Mouse (Mus musculus): ENCODE data around the gene B3galt6. TPM values are rescaled to one million over a fixed set of nuclear protein-coding genes. Genes with fewer than 3 reads are reported as not detected.

Gene B3galt6
- polyA plus RNA-seq, 1 experiment from 2014 or later: 18.8 TPM

- Histone ChIP-seq H3K36me3 (ENCODE audit: control insufficient read depth, insufficient read depth, low read length) (peaks cover 33% of the 10 kb centered on the region), H3K4me2 (no peak overlapping the region), H3K4me3 (ENCODE audit: low read depth, low read length) (no peak overlapping the region), H3K9ac (ENCODE audit: low read length) (no peak overlapping the region), H3K9me3 (ENCODE audit: control insufficient read depth, low read length) (no peaks in the 10 kb centered on the region), H3K4me1 (ENCODE audit: control insufficient read depth, insufficient read depth, low read length) (no peaks in the 10 kb centered on the region), H3K27ac (ENCODE audit: low read depth, low read length) (no peak overlapping the region), H3K27me3 (ENCODE audit: control insufficient read depth, insufficient read depth, low read length) (no peaks in the 10 kb centered on the region)
- DNase-seq (ENCODE audit: low spot score, missing footprints): no peak
- no peak for ATAC-seq (ENCODE audit: low FRiP score)
- 95% methylated on average over 4 of the region's 4 CpGs for WGBS
These were observed 15.9 kb upstream of the B3galt6 start for GRCm38 (mm10) chr4:156008369-156008768.

GRCm38 (mm10) chr4:156004109-156004508, 11.7 kb upstream of the B3galt6 start:
- 91% methylated on average over 3 of the region's 3 CpGs for WGBS
- H3K4me3 ChIP-seq (ENCODE audit: low read depth, low read length): no peak overlapping the region
- no peak overlapping the region for H3K27ac ChIP-seq (ENCODE audit: low read depth, low read length)
- H3K36me3 ChIP-seq (ENCODE audit: control insufficient read depth, insufficient read depth, low read length): peaks cover 42% of the 10 kb centered on the region
- no peak for DNase-seq (ENCODE audit: low spot score, missing footprints)
- H3K9ac ChIP-seq (ENCODE audit: low read length): no peak overlapping the region
- no peaks in the 10 kb centered on the region for H3K9me3 ChIP-seq (ENCODE audit: control insufficient read depth, low read length)
- H3K27me3 ChIP-seq (ENCODE audit: control insufficient read depth, insufficient read depth, low read length): no peaks in the 10 kb centered on the region
- H3K4me1 ChIP-seq (ENCODE audit: control insufficient read depth, insufficient read depth, low read length): no peaks in the 10 kb centered on the region
- no peak for ATAC-seq (ENCODE audit: low FRiP score)
- H3K4me2 ChIP-seq: no peak overlapping the region

DNA sequence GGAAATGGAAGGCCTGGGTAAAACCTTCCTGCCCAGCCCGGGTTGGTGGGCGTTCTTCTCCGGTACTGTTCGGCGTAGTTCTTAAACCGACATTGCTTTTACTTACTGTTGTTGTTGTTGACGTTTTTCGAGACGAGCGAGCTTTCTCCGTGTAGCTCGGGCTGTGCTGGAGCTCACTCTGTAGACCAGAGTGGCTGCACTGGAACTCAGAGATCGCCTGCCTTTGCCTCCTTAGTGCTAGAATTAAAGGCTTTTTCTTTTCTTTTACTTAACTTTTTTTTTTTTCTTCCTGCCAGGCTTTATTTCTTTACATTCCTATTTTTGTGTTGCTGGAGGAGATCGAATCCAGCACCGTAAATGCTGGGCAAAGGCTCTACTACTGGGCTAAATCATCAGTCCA, 1.2 kb upstream of the B3galt6 start:
- Histone ChIP-seq H3K9ac (ENCODE audit: low read length) (peak overlapping the region; percentile 90), H3K27me3 (ENCODE audit: control insufficient read depth, insufficient read depth, low read length) (no peaks in the 10 kb centered on the region), H3K4me1 (ENCODE audit: control insufficient read depth, insufficient read depth, low read length) (peaks cover 22% of the 10 kb centered on the region), H3K9me3 (ENCODE audit: control insufficient read depth, low read length) (no peaks in the 10 kb centered on the region), H3K27ac (ENCODE audit: low read depth, low read length) (peak overlapping the region; percentile 83; the same call in 1 of the 2 replicates), H3K36me3 (ENCODE audit: control insufficient read depth, insufficient read depth, low read length) (peaks cover 6% of the 10 kb centered on the region), H3K4me2 (peak overlapping the region; percentile 74), H3K4me3 (ENCODE audit: low read depth, low read length) (peak overlapping the region; percentile 90)
- ATAC-seq (ENCODE audit: low FRiP score) (no peak), DNase-seq (ENCODE audit: low spot score, missing footprints) (no peak)
- 5% methylated on average over 15 of the region's 15 CpGs for WGBS

GRCm38 (mm10) chr4:155992906-155993547, 578 bp upstream of the B3galt6 start:
- ATAC-seq (ENCODE audit: low FRiP score) (peak; percentile 87), DNase-seq (ENCODE audit: low spot score, missing footprints) (peak; percentile 100)
- Histone ChIP-seq H3K27ac (ENCODE audit: low read depth, low read length) (peak overlapping the region; percentile 83), H3K4me3 (ENCODE audit: low read depth, low read length) (peak overlapping the region; percentile 90), H3K27me3 (ENCODE audit: control insufficient read depth, insufficient read depth, low read length) (no peaks in the 10 kb centered on the region), H3K9me3 (ENCODE audit: control insufficient read depth, low read length) (no peaks in the 10 kb centered on the region), H3K4me1 (ENCODE audit: control insufficient read depth, insufficient read depth, low read length) (peaks cover 22% of the 10 kb centered on the region), H3K9ac (ENCODE audit: low read length) (peak overlapping the region; percentile 90), H3K4me2 (peak overlapping the region; percentile 74), H3K36me3 (ENCODE audit: control insufficient read depth, insufficient read depth, low read length) (peaks cover 6% of the 10 kb centered on the region)
- WGBS: under 1% methylated on average over 70 of the region's 70 CpGs

- Histone ChIP-seq H3K9ac (ENCODE audit: low read length) (peak overlapping the region; percentile 79), H3K4me1 (ENCODE audit: control insufficient read depth, insufficient read depth, low read length) (peaks cover 22% of the 10 kb centered on the region), H3K9me3 (ENCODE audit: control insufficient read depth, low read length) (no peaks in the 10 kb centered on the region), H3K27me3 (ENCODE audit: control insufficient read depth, insufficient read depth, low read length) (no peaks in the 10 kb centered on the region), H3K27ac (ENCODE audit: low read depth, low read length) (peak overlapping the region; percentile 82), H3K36me3 (ENCODE audit: control insufficient read depth, insufficient read depth, low read length) (peaks cover 2% of the 10 kb centered on the region), H3K4me3 (ENCODE audit: low read depth, low read length) (peak overlapping the region; percentile 90), H3K4me2 (peak overlapping the region; percentile 95)
- 27% methylated on average over 37 of the region's 37 CpGs for WGBS
- no peak for DNase-seq (ENCODE audit: low spot score, missing footprints)
- ATAC-seq (ENCODE audit: low FRiP score): peak; percentile 18
These were observed 580 bp downstream of the B3galt6 start for GRCm38 (mm10) chr4:155991908-155992230.

DNA sequence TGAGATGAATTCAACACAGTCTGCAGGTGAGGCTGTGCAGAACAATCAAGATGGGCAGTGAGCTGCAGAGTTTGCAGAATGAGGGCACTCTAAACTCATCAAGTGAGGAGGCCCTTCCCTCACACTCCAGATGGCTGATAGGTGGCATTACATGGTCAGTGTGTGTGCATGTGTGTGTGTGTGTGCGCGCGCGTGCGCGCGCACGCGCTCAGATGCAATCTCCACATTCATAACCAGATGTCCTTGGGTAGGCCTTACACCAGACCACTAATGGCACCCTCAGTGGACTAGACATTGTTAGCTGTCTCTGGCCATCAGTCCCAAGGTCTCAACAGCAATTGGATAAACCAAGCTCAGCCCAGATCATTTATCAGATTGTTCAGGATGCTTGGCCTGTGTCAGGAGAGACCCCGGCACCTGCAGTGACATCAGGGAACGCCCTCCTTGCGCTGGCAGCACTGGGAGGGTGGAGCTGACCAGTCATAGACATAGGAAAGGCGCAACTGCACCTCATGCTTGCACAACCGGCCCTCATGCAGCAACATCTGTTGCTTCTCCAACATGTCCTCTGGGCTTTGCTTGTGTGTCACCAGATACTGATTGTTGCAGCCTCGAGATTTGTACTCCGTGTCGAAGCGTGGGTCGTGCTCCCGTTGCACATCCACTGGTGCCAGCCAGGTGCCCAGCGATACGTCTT, 1.1 kb downstream of the B3galt6 start:
- peak overlapping the region; percentile 95 for H3K4me2 ChIP-seq
- no peak for ATAC-seq (ENCODE audit: low FRiP score)
- WGBS: 85% methylated on average over 22 of the region's 22 CpGs

GRCm38 (mm10) chr4:155983788-155984187, 8.7 kb downstream of the B3galt6 start:
- H3K36me3 ChIP-seq (ENCODE audit: control insufficient read depth, insufficient read depth, low read length): no peaks in the 10 kb centered on the region
- no peak overlapping the region for H3K4me3 ChIP-seq (ENCODE audit: low read depth, low read length)
- 17% methylated on average over 2 of the region's 2 CpGs for WGBS
- no peak for ATAC-seq (ENCODE audit: low FRiP score)
- 0 out of 2 replicates have a peak overlapping the region, but pooled peaks have one; percentile 4 for H3K4me2 ChIP-seq
- H3K9me3 ChIP-seq (ENCODE audit: control insufficient read depth, low read length): no peaks in the 10 kb centered on the region
- no peak overlapping the region for H3K9ac ChIP-seq (ENCODE audit: low read length)
- peaks cover 2% of the 10 kb centered on the region; the same call in 1 of the 2 replicates for H3K4me1 ChIP-seq (ENCODE audit: control insufficient read depth, insufficient read depth, low read length)
- DNase-seq (ENCODE audit: low spot score, missing footprints): peak; percentile 80
- no peaks in the 10 kb centered on the region for H3K27me3 ChIP-seq (ENCODE audit: control insufficient read depth, insufficient read depth, low read length)
- no peak overlapping the region for H3K27ac ChIP-seq (ENCODE audit: low read depth, low read length)

More for the DNA sequence above, 1.1 kb downstream of the B3galt6 start:
- H3K36me3 ChIP-seq (ENCODE audit: control insufficient read depth, insufficient read depth, low read length): peaks cover 2% of the 10 kb centered on the region; the same call in 1 of the 2 replicates
- DNase-seq (ENCODE audit: low spot score, missing footprints): no peak
- peak overlapping the region; percentile 79 for H3K9ac ChIP-seq (ENCODE audit: low read length)
- peaks cover 22% of the 10 kb centered on the region for H3K4me1 ChIP-seq (ENCODE audit: control insufficient read depth, insufficient read depth, low read length)
- H3K9me3 ChIP-seq (ENCODE audit: control insufficient read depth, low read length): no peaks in the 10 kb centered on the region
- peak overlapping the region; percentile 90 for H3K4me3 ChIP-seq (ENCODE audit: low read depth, low read length)
- H3K27ac ChIP-seq (ENCODE audit: low read depth, low read length): no peak overlapping the region
- no peaks in the 10 kb centered on the region for H3K27me3 ChIP-seq (ENCODE audit: control insufficient read depth, insufficient read depth, low read length)

DNA sequence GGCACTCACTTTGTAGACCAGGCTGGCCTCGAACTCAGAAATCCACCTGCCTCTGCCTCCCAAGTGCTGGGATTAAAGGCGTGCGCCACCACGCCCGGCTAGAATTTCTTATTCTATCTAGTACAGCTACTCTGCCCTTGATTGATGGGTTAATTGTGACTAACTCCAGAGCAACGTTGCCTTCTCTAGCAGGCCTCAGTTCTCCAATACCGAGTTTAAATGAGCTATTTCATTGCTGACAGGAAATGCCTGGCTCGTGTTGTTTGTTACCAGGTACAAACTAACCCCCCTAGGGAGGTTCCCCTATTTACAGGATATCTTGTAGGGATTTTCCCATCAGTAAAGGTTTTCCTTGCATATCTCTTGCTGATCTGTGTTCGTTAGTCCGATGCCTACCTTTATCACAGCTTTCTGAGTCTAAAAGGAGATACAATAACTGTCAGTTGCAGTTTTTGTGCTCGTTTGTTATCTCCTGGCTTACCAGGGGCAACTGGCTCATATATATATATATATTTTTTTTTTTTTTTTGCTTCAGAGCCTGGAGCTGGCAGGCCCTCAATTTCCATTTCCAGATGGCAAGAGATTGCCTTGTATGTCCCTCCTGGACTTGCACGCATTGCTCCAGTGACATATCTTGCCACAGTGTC, 10.9 kb downstream of the B3galt6 start:
- H3K4me2 ChIP-seq: no peak overlapping the region

DNA sequence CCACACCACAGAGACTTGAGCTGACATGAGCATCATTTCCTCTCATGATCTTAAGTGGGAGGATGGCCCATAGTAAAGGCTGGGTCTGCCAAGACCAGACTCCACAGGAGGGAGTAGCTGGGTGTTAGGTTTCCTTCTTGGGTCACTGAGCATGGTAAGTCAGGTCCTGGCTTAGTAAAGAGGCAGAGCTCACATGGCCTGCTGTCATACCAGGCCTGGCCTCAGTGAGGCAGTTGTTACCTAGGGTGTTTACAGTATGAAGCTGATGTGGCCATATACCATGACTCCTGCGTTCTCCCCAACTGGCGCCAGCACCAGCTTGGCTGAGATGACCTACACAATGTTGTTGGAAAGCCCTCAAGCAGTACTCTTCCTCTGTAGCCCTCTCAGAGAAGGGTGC, 19.2 kb downstream of the B3galt6 start:
- DNase-seq (ENCODE audit: low spot score, missing footprints) (no peak), ATAC-seq (ENCODE audit: low FRiP score) (no peak)
- no peaks in the 10 kb centered on the region for H3K9me3 ChIP-seq (ENCODE audit: control insufficient read depth, low read length)
- peaks cover 2% of the 10 kb centered on the region for H3K4me1 ChIP-seq (ENCODE audit: control insufficient read depth, insufficient read depth, low read length)
- H3K36me3 ChIP-seq (ENCODE audit: control insufficient read depth, insufficient read depth, low read length): no peaks in the 10 kb centered on the region
- no peak overlapping the region for H3K4me3 ChIP-seq (ENCODE audit: low read depth, low read length)
- H3K9ac ChIP-seq (ENCODE audit: low read length): no peak overlapping the region
- H3K27ac ChIP-seq (ENCODE audit: low read depth, low read length): no peak overlapping the region
- WGBS: 81% methylated on average over 2 of the region's 2 CpGs
- no peak overlapping the region for H3K4me2 ChIP-seq
- no peaks in the 10 kb centered on the region for H3K27me3 ChIP-seq (ENCODE audit: control insufficient read depth, insufficient read depth, low read length)

More for the DNA sequence above, 10.9 kb downstream of the B3galt6 start:
- no peak overlapping the region for H3K27ac ChIP-seq (ENCODE audit: low read depth, low read length)
- no peak overlapping the region for H3K9ac ChIP-seq (ENCODE audit: low read length)
- H3K4me3 ChIP-seq (ENCODE audit: low read depth, low read length): no peak overlapping the region
- 86% methylated on average over 12 of the region's 12 CpGs for WGBS
- ATAC-seq (ENCODE audit: low FRiP score) (no peak), DNase-seq (ENCODE audit: low spot score, missing footprints) (no peak)
- no peaks in the 10 kb centered on the region for H3K27me3 ChIP-seq (ENCODE audit: control insufficient read depth, insufficient read depth, low read length)
- peaks cover 2% of the 10 kb centered on the region; the same call in 1 of the 2 replicates for H3K4me1 ChIP-seq (ENCODE audit: control insufficient read depth, insufficient read depth, low read length)
- no peaks in the 10 kb centered on the region for H3K36me3 ChIP-seq (ENCODE audit: control insufficient read depth, insufficient read depth, low read length)
- no peaks in the 10 kb centered on the region for H3K9me3 ChIP-seq (ENCODE audit: control insufficient read depth, low read length)

Measured in midbrain, embryonic 11.5 days (tissue).